8 mouse cellular contexts compared by ENCODE assay signal in the genomic region with DNA sequence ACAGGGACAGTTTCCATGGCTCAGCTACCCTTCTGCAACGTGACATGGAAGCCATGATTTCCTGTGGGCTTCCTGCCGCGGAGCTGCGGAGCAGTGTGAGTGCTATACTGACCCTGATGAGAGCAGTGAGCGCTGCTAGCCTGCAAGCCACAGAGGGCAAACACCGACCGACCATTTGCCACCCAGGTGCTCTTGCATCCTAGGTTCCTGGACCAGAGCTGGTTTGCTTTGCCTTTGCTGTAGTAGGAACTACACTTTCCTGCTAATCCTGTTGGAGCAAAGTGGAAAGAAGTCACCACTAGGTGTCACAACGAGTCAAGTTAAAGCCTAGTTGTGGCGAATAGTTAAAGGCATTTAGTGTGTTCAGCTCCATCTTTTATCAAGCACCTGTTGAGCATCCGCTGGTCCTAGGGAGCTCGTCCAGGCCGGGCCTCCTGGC. TPM values are rescaled to one million over a fixed set of nuclear protein-coding genes. Genes with fewer than 3 reads are reported as not detected.
DNase-seq lines count a peak whose midpoint lies in the region; ATAC-seq and TF ChIP-seq lines count a peak whose summit lies in the region.

No protein-coding gene starts in this region.

- no peak overlapping the region for H3K27ac ChIP-seq in intestine, postnatal 0 days (ENCODE audit: low read depth, low read length)

- TF ChIP-seq CTCF in intestine, postnatal 0 days (IDR thresholded peaks at IDR 0.05; ENCODE audit: low read depth): peak; percentile 91

- ATAC-seq in intestine, postnatal 0 days: peak; percentile 25; the same call in 1 of the 2 replicates

- H3K4me1 ChIP-seq in intestine, postnatal 0 days (replicated peaks; ENCODE audit: control insufficient read depth, insufficient read depth, low read length): peaks cover 2% of the 10 kb centered on the region; the same call in 1 of the 2 replicates

- H3K4me3 ChIP-seq in intestine, postnatal 0 days (ENCODE audit: low read depth, low read length): no peak overlapping the region

- H3K9me3 ChIP-seq in intestine, postnatal 0 days (ENCODE audit: control insufficient read depth): no peaks in the 10 kb centered on the region

- H3K36me3 ChIP-seq in intestine, postnatal 0 days (ENCODE audit: control insufficient read depth, insufficient read depth): no peaks in the 10 kb centered on the region

- intact Hi-C loops in left cerebral cortex, postnatal 10 days (cut with DNase I): loop anchor here (2.0 to 5.0 kb wide), 2 partner anchors 182 to 330 kb away; partner anchors contain the start of gene Npas2

- H3K9ac ChIP-seq in intestine, postnatal 0 days (ENCODE audit: low read depth, low read length): no peak overlapping the region

- no peaks in the 10 kb centered on the region for H3K27me3 ChIP-seq in intestine, postnatal 0 days (replicated peaks; ENCODE audit: control insufficient read depth, insufficient read depth, low read length)

- DNase-seq in urinary bladder, adult 18-20 months (ENCODE audit: low spot score in 2 of 2): peak; percentile 38 to 42
- DNase-seq in urinary bladder, adult 2 months (ENCODE audit: low spot score): no peak
- DNase-seq in cerebellum, postnatal 14 days: peak; percentile 85 to 87
- peak; percentile 83 for DNase-seq in gastrocnemius, adult 18-20 months (ENCODE audit: low spot score)
- peak; percentile 58 to 90 for DNase-seq in left cerebral cortex, postnatal 10 days (ENCODE audit: extremely low spot score in 1 of 2, low spot score in 2 of 2)
- peak; percentile 77 for DNase-seq in mesoderm, embryonic 11.5 days (ENCODE audit: low read depth, low spot score)
- DNase-seq in right cerebral cortex, postnatal 25 days: peak; percentile 70

- 18% methylated on average over 12 of the region's 12 CpGs for WGBS in intestine, postnatal 0 days

- H3K4me2 ChIP-seq in intestine, postnatal 0 days (replicated peaks; ENCODE audit: low read depth): no peak overlapping the region

RNA-seq across cellular contexts. Expression of gene Pdcl3, which starts 25.2 kb away (rescaled TPM):
- polyA plus RNA-seq in urinary bladder, adult 2 months (2012; rRNA removed): 252 and 254 TPM in 2 replicates
- total RNA-seq in gastrocnemius, adult 18-20 months (2021): 10 to 100 TPM; 74.6 to 82.2 TPM
- polyA plus RNA-seq in intestine, postnatal 0 days (2015; fragmentation: Nextera tagmentation; extraction: Ambion mirVana): 125 and 126 TPM in 2 replicates
- total RNA-seq in left cerebral cortex, postnatal 10 days (2021): 10 to 100 TPM; 40.6 to 42.0 TPM
